Mouse (Mus musculus) liver, adult (tissue): ENCODE measurements at regions not wholly inside any gene's neighbourhood (a gene's known extent, or its start where the extent isn't known, plus 50 kb on each side); places are given as distances from the start of the nearest gene placed in this dataset.

ENCODE experiments used
- GATA4 ChIP-seq: IDR thresholded peaks from 2 replicates; pipeline ENCODE4 v1.6.1; 2014; ENCODE audit warnings: mild to moderate bottlenecking, low read length; ENCODE audit not compliant: insufficient replicate concordance

- no peak for TF ChIP-seq GATA4
Measured at GRCm38 (mm10) chr4:131374527-131375290, 430.5 kb downstream of the Matn1 start.

- TF ChIP-seq GATA4: no peak
Measured at GRCm38 (mm10) chr4:131381063-131381462, 436.9 kb downstream of the Matn1 start.

GRCm38 (mm10) chr4:131381529-131381928 is 437.3 kb downstream of the Matn1 start:
- no peak for TF ChIP-seq GATA4

- no peak for TF ChIP-seq GATA4
Measured at GRCm38 (mm10) chr4:131383862-131384261, 439.7 kb downstream of the Matn1 start.

- no peak for TF ChIP-seq GATA4
Measured at GRCm38 (mm10) chr4:131386961-131387360, 442.8 kb downstream of the Matn1 start.

GRCm38 (mm10) chr4:131391119-131391923 is 446.8 kb downstream of the Ptpru start:
- TF ChIP-seq GATA4: no peak

GRCm38 (mm10) chr4:131391924-131392297 is 446.2 kb downstream of the Ptpru start:
- no peak for TF ChIP-seq GATA4

- no peak for TF ChIP-seq GATA4
Measured at GRCm38 (mm10) chr4:131392478-131392877, 445.6 kb downstream of the Ptpru start.

- no peak for TF ChIP-seq GATA4
Measured at GRCm38 (mm10) chr4:131396226-131396840, 441.8 kb downstream of the Ptpru start.

- TF ChIP-seq GATA4: no peak
Measured at GRCm38 (mm10) chr4:131397161-131397560, 440.9 kb downstream of the Ptpru start.

- no peak for TF ChIP-seq GATA4
Measured at GRCm38 (mm10) chr4:131400756-131401155, 437.3 kb downstream of the Ptpru start.

- no peak for TF ChIP-seq GATA4
Measured at GRCm38 (mm10) chr4:131401255-131401654, 436.8 kb downstream of the Ptpru start.

- TF ChIP-seq GATA4: no peak
Measured at GRCm38 (mm10) chr4:131405376-131406017, 432.6 kb downstream of the Ptpru start.

GRCm38 (mm10) chr4:131407464-131407863 is 430.6 kb downstream of the Ptpru start:
- no peak for TF ChIP-seq GATA4

- TF ChIP-seq GATA4: no peak
Measured at GRCm38 (mm10) chr4:131408644-131409043, 429.4 kb downstream of the Ptpru start.
